Mouse (Mus musculus) neural tube, embryonic 14.5 days (tissue): ENCODE measurements around the gene Fam13c. TPM values are rescaled to one million over a fixed set of nuclear protein-coding genes. Genes with fewer than 3 reads are reported as not detected.

ENCODE experiments used
- ATAC-seq: fragments of 200-750 bp; cut with Nextera tagmentation; 2 replicates; pipeline ENCODE4 v1.8.0; 2017; ENCODE audit warnings: low read depth, mild to moderate bottlenecking, moderate TSS enrichment, moderate library complexity
- H3K27ac ChIP-seq: fragments of 300-500 bp; sonication (generic); 2 replicates; pipeline ENCODE4 v1.5.1; 2014; ENCODE audit warnings: low read depth, mild to moderate bottlenecking, control low read depth, low read length, moderate library complexity, mixed read lengths
- H3K27me3 ChIP-seq: fragments of 300-500 bp; sonication (generic); 2 replicates; pipeline ENCODE4 v1.6.1; 2014; ENCODE audit warnings: low read length; ENCODE audit not compliant: control insufficient read depth, insufficient read depth
- H3K36me3 ChIP-seq: fragments of 300-500 bp; sonication (generic); 2 replicates; pipeline ENCODE4 v1.6.1; 2014; ENCODE audit warnings: low read length, mixed read lengths; ENCODE audit not compliant: control insufficient read depth, insufficient read depth
- H3K4me1 ChIP-seq: fragments of 300-500 bp; sonication (generic); 2 replicates; pipeline ENCODE4 v1.6.1; 2014; ENCODE audit warnings: low read length; ENCODE audit not compliant: control insufficient read depth, insufficient read depth
- H3K4me2 ChIP-seq: fragments of 300-500 bp; sonication (generic); 2 replicates; pipeline ENCODE4 v1.6.1; 2014; ENCODE audit warnings: mild to moderate bottlenecking, low read depth, low read length, control low read depth
- H3K4me3 ChIP-seq: fragments of 300-500 bp; sonication (generic); 2 replicates; pipeline ENCODE4 v1.5.1; 2014; ENCODE audit warnings: low read depth, low read length, control low read depth, mixed read lengths
- H3K9ac ChIP-seq: fragments of 300-500 bp; sonication (generic); replicated peaks from 2 replicates; pipeline ENCODE4 v1.6.1; 2014; ENCODE audit warnings: low read depth, mild to moderate bottlenecking, control low read depth, low read length, mixed read lengths
- H3K9me3 ChIP-seq: fragments of 300-500 bp; sonication (generic); 2 replicates; pipeline ENCODE4 v1.6.1; 2016; ENCODE audit warnings: low read length; ENCODE audit not compliant: control insufficient read depth
- WGBS: fragments of 180-500 bp; shearing (Covaris S2); extraction: QIAGEN DNeasy Blood & Tissue Kit; methylation state at CpG from one replicate; pipeline ENCODE4 v1.1.7; 2014; 5-methylcytosine and 5-hydroxymethylcytosine counted together
- polyA plus RNA-seq: library from polyadenylated mRNA; unstranded; fragments of >200 nt; fragmentation: Nextera tagmentation; extraction: Ambion mirVana; gene quantifications from 2 replicates; pipeline ENCODE4 v1.2.1, GENCODE M21; 2014

The Fam13c gene
- polyA plus RNA-seq, 1 experiment from 2014 or later, result 22.4 TPM

DNA sequence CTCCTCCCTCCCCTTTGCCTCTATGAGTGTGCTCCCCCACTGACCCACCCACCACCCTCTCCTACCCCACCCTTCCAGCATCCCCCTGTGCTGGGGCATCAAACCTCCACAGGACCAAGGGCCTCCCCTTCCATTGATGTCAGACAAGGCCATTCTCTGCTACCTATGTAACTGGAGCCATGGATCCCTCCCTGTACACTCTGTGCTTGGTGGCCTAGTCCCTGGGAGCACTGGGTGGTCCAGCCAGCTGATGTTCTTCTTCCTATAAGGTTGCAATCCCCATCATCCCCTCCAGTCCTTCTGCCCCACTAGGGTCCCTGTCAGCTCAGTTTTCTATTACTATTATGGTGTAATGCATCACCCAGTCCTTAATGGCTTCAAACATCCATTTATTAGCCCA is 65.1 kb downstream of the Fam13c start:
- Histone ChIP-seq H3K9ac (no peak overlapping the region), H3K4me1 (peaks cover 4% of the 10 kb centered on the region; the same call in 1 of the 2 replicates), H3K36me3 (no peaks in the 10 kb centered on the region), H3K4me2 (no peak overlapping the region), H3K4me3 (no peak overlapping the region), H3K27me3 (no peaks in the 10 kb centered on the region), H3K9me3 (no peaks in the 10 kb centered on the region), H3K27ac (no peak overlapping the region; the same call in 1 of the 2 replicates)
- ATAC-seq, result peak; percentile 21; the same call in 1 of the 2 replicates

DNA sequence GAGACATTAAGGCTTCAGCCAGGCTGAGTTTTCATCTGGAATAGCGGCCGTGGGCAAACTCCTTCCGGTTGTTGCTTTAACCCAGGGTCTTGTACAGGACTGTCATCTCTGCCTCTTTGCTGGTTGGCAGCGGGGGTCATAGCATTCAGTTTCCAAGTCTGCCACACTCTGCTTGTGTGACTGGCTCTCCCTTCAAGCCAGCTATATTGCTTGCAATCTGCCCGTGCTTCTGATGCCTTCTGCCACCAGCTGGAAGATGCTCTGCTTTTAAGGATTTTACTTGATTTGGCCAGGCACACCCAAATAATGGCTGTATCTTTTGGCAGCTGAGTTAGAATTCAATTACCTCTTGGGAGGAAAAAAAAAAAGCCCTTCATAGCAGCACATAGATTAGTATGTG is 65.6 kb downstream of the Fam13c start:
- no peak overlapping the region for H3K4me3 ChIP-seq
- WGBS, result 54% methylated on average over 5 of the region's 5 CpGs
- no peak overlapping the region; the same call in 1 of the 2 replicates for H3K27ac ChIP-seq
- H3K9ac ChIP-seq, result no peak overlapping the region
- H3K36me3 ChIP-seq, result no peaks in the 10 kb centered on the region
- H3K9me3 ChIP-seq, result no peaks in the 10 kb centered on the region
- no peak overlapping the region for H3K4me2 ChIP-seq
- no peaks in the 10 kb centered on the region for H3K27me3 ChIP-seq
- H3K4me1 ChIP-seq, result peaks cover 4% of the 10 kb centered on the region; the same call in 1 of the 2 replicates
- ATAC-seq, result no peak

DNA sequence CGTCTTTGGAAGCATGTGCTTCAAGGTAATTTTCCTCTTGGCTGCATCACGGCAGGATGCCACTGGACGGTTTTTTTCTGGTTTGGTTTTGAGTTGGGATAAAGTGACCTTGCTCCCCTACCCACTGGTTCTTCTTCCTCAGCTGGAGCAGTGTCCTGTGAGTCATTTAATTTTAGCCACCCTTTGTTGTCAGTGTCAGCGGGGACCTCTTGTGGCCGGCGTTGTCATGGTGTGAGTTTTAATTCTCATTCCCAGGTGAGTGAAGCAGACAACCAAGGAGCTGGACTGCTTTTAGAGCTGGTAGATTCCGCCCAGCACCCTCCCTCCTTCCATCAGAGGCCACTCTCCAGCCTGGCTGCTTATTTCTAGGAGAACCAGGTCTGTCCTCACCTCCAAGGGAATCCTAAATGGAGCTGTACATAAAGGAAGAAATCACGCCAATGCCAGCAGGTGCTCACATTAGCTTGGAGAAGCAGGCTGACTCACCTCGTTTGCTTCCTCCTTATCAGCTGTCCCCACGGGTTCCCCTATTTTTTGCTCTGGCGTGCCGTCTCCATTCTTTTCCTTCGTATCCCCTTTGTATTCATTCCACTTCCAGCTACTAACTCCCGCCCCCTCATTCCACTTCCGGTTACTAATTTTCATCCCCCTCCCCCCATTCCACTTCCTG is 66.4 kb downstream of the Fam13c start:
- Histone ChIP-seq H3K4me1 (peaks cover 4% of the 10 kb centered on the region; the same call in 1 of the 2 replicates), H3K4me2 (no peak overlapping the region), H3K9ac (no peak overlapping the region), H3K9me3 (no peaks in the 10 kb centered on the region), H3K27ac (no peak overlapping the region; the same call in 1 of the 2 replicates), H3K27me3 (no peaks in the 10 kb centered on the region), H3K4me3 (no peak overlapping the region), H3K36me3 (no peaks in the 10 kb centered on the region)
- ATAC-seq, result no peak
- 53% methylated on average over 15 of the region's 15 CpGs for WGBS

GRCm38 (mm10) chr10:70507880-70508279 is 67.6 kb downstream of the Fam13c start:
- Histone ChIP-seq H3K4me3 (no peak overlapping the region), H3K4me2 (no peak overlapping the region), H3K36me3 (no peaks in the 10 kb centered on the region), H3K9ac (no peak overlapping the region), H3K9me3 (no peaks in the 10 kb centered on the region), H3K27ac (no peak overlapping the region), H3K4me1 (peaks cover 4% of the 10 kb centered on the region; the same call in 1 of the 2 replicates), H3K27me3 (no peaks in the 10 kb centered on the region)
- 98% methylated on average over 3 of the region's 3 CpGs for WGBS
- no peak for ATAC-seq

- no peaks in the 10 kb centered on the region for H3K36me3 ChIP-seq
- no peak for ATAC-seq
- no peaks in the 10 kb centered on the region for H3K27me3 ChIP-seq
- H3K4me2 ChIP-seq, result no peak overlapping the region
- H3K27ac ChIP-seq, result no peak overlapping the region
- peaks cover 4% of the 10 kb centered on the region; the same call in 1 of the 2 replicates for H3K4me1 ChIP-seq
- H3K9ac ChIP-seq, result no peak overlapping the region
- 74% methylated on average over 9 of the region's 9 CpGs for WGBS
- no peak overlapping the region for H3K4me3 ChIP-seq
- H3K9me3 ChIP-seq, result no peaks in the 10 kb centered on the region
These were observed 74.6 kb downstream of the Fam13c start for GRCm38 (mm10) chr10:70514848-70515247.

DNA sequence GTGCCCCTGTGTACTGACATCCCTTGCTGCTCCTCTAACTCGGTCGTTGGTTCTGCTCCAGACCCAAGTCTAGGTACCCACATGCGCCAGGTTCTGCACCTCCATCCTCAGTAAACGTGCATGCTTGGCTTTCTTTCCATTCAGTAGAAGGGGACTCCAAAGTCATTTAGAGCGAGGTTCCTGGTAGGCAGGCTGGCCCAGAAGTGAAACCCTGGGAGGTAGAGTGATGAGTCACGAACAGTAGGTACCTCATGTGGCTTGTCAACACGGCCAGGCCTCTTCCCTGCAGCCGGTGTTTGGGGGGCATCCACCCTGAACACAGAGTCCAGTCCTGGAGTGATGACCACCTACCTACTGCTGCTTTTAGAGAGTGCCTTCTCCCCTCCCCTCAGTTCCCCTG is 76.4 kb downstream of the Fam13c start:
- 92% methylated on average over 8 of the region's 8 CpGs for WGBS
- ATAC-seq, result no peak
- no peak overlapping the region for H3K4me2 ChIP-seq
- H3K9me3 ChIP-seq, result no peaks in the 10 kb centered on the region
- H3K9ac ChIP-seq, result no peak overlapping the region
- H3K27me3 ChIP-seq, result no peaks in the 10 kb centered on the region
- no peak overlapping the region for H3K27ac ChIP-seq
- H3K36me3 ChIP-seq, result no peaks in the 10 kb centered on the region
- no peak overlapping the region for H3K4me3 ChIP-seq
- H3K4me1 ChIP-seq, result peaks cover 16% of the 10 kb centered on the region

DNA sequence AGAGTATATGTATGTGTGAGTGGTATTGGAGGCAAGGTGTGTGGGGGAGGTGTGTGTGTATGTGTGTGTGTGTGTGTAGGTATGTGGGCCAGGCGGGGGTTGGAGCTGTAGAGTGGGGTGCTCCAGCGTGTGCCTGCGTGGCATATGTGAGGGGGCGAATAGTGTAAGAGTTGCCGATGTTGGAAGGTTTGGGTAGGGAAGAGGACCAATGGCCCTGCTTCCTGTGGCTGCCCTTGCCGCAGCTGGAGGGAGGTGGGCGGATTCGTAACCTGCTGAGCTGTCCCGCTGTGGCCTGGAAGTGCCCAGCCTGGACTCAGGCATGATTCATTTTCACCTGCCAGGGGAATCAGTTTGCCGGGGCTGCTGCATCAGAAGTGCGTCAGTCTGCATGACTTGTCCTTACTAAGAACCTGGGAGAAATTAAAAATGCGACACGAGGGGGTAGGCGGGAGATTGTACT is 79.4 kb downstream of the Fam13c start:
- H3K27ac ChIP-seq, result peak overlapping the region; percentile 34; the same call in 1 of the 2 replicates
- no peaks in the 10 kb centered on the region for H3K36me3 ChIP-seq
- H3K9ac ChIP-seq, result peak overlapping the region; percentile 62; the same call in 1 of the 2 replicates
- peak overlapping the region; percentile 93 for H3K4me2 ChIP-seq
- no peaks in the 10 kb centered on the region for H3K9me3 ChIP-seq
- H3K27me3 ChIP-seq, result no peaks in the 10 kb centered on the region
- H3K4me1 ChIP-seq, result peaks cover 16% of the 10 kb centered on the region
- H3K4me3 ChIP-seq, result peak overlapping the region; percentile 47
- ATAC-seq, result peak; percentile 38; the same call in 1 of the 2 replicates
- WGBS, result 3% methylated on average over 14 of the region's 14 CpGs

DNA sequence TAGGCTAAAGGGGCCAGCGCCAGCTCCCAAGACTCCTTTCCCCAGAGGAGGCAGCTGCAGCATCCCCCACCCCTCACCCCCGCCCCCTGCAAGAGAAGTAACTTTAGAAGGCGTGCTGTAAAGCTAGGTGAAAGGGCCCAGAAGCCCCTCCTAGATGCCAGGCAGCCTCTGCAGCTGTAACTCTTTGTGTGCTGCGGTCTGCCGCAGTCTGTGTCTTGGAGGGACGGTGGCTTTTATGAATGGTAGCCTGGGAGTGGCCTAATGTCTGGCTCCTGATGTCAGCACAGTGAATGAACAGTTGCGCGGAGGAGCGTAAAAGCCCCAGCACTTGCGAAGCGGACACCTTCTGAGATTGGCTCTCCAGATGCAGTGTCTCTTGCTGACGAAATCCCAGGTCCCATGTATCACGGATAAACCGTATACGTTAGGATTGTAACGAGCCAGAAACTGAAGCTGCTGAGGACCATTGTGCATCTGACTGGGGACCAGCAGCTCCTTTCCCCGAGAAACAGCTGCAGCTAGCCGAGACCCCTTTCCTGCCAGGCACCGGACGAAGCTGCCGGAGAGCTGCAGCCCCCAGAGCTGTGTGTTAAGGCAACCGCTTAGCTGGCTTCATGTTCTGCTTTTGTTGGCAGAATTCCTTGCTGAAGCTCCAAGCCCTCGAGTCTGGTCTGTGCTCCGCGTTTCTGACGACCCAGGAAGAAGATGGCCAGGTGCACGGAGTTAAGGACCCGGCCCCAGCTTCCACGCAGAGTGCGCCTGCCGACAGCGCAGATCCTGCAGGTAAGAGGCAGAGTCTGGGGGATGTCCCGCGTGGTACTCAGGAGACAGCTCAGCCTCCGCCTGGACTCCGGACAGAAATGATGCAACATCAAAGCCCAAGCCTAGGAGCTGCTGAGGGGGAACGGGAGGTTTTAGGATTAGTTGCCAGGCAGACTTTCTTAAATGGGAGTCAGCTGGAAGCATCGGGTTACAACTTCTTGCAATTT is 80.2 kb downstream of the Fam13c start:
- Histone ChIP-seq H3K4me1 (peaks cover 16% of the 10 kb centered on the region), H3K36me3 (no peaks in the 10 kb centered on the region), H3K4me2 (peak overlapping the region; percentile 93), H3K9me3 (no peaks in the 10 kb centered on the region), H3K4me3 (peak overlapping the region; percentile 47), H3K27ac (peak overlapping the region; percentile 60), H3K9ac (peak overlapping the region; percentile 62), H3K27me3 (no peaks in the 10 kb centered on the region)
- WGBS, result 1% methylated on average over 38 of the region's 38 CpGs
- peak; percentile 89 for ATAC-seq
